Mouse (Mus musculus): ENCODE measurements at regions not wholly inside any gene's neighbourhood (a gene's known extent, or its start where the extent isn't known, plus 50 kb on each side); places are given as distances from the start of the nearest gene placed in this dataset.

GRCm38 (mm10) chr12:58139121-58139520, 72.5 kb upstream of the Sstr1 start:
- no peak for DNase-seq (ENCODE audit: extremely low read depth)
- H3K4me3 ChIP-seq (replicated peaks in 1 of 3; ENCODE audit: low read depth in 2 of 3, low read length in 2 of 3, poor library complexity in 1 of 3), result no peak overlapping the region
- H3K79me2 ChIP-seq (replicated peaks; ENCODE audit: control insufficient read depth, extremely low read depth, insufficient read depth, poor library complexity, severe bottlenecking), result no peaks in the 10 kb centered on the region
- H3K27ac ChIP-seq (ENCODE audit: insufficient read depth, low read depth), result no peak overlapping the region
- H3K9ac ChIP-seq (ENCODE audit: insufficient read depth, low read depth), result no peak overlapping the region
- in situ Hi-C loops (cut with MboI; ENCODE audit: low pct_ligation_motif_present, low pct_unique_long_range_greater_than_20kb, low sequenced_read_pairs) (no loop called here), dilution Hi-C loops (cut with MboI; ENCODE audit: extremely low pct_ligation_motif_present, extremely low pct_unique_long_range_greater_than_20kb, low sequenced_read_pairs) (no loop called here)
- no peaks in the 10 kb centered on the region for H3K27me3 ChIP-seq (replicated peaks)
- no peak overlapping the region for H3K4me2 ChIP-seq (ENCODE audit: insufficient read depth, low read depth, poor library complexity, severe bottlenecking)
- TF ChIP-seq NRF1 (IDR thresholded peaks at IDR 0.05; ENCODE audit: low read depth, low read length), result no peak
- TF ChIP-seq NELFE (IDR thresholded peaks at IDR 0.05; ENCODE audit: low read depth, low read length), result no peak
- no peak for TF ChIP-seq ETS1 (conservative IDR thresholded peaks at IDR 0.05; ENCODE audit: low read depth, low read length)
- TF ChIP-seq MAX (IDR thresholded peaks at IDR 0.05; ENCODE audit: low read length), result no peak
- no peak for TF ChIP-seq MAFK (IDR thresholded peaks at IDR 0.05; ENCODE audit: insufficient replicate concordance, low read length)
- TF ChIP-seq POLR2AphosphoS2 (IDR thresholded peaks at IDR 0.05; ENCODE audit: low read depth, low read length), result no peak
- no peak for TF ChIP-seq MAZ (IDR thresholded peaks at IDR 0.05; ENCODE audit: low read depth, low read length)
- no peak for TF ChIP-seq RCOR1 (conservative IDR thresholded peaks at IDR 0.05; ENCODE audit: low read depth, low read length)
- no peak for TF ChIP-seq SMC3 (IDR thresholded peaks at IDR 0.05; ENCODE audit: low read depth, low read length)
- no peak for TF ChIP-seq ZC3H11A (IDR thresholded peaks at IDR 0.05; ENCODE audit: low read depth, low read length)
- no peak for TF ChIP-seq HCFC1 (IDR thresholded peaks at IDR 0.05; ENCODE audit: low read depth, low read length)
- TF ChIP-seq GABPA (IDR thresholded peaks at IDR 0.05; ENCODE audit: insufficient replicate concordance, low read depth, low read length), result no peak
- TF ChIP-seq ELF1 (IDR thresholded peaks at IDR 0.05; ENCODE audit: low read depth, low read length), result no peak
- TF ChIP-seq TBP (conservative IDR thresholded peaks at IDR 0.05; ENCODE audit: low read depth, low read length), result no peak
- no peak for TF ChIP-seq MEF2A (IDR thresholded peaks at IDR 0.05; ENCODE audit: borderline replicate concordance, low read depth, low read length)
- no peak for TF ChIP-seq PAX5 (IDR thresholded peaks at IDR 0.05; ENCODE audit: low read length)
- TF ChIP-seq ZMIZ1 (IDR thresholded peaks at IDR 0.05; ENCODE audit: low read depth, low read length), result no peak
- H3K9me3 ChIP-seq (replicated peaks; ENCODE audit: low read length), result no peaks in the 10 kb centered on the region
- no peaks in the 10 kb centered on the region for H3K4me1 ChIP-seq (ENCODE audit: control insufficient read depth in 1 of 2, insufficient read depth in 2 of 2)
- H3K36me3 ChIP-seq (replicated peaks in 1 of 2; ENCODE audit: control insufficient read depth in 1 of 2, insufficient read depth in 1 of 2, low read length in 1 of 2), result no peaks in the 10 kb centered on the region

GRCm38 (mm10) chr12:58151883-58152282, 59.7 kb upstream of the Sstr1 start:
- dilution Hi-C loops (cut with MboI; ENCODE audit: extremely low pct_ligation_motif_present, extremely low pct_unique_long_range_greater_than_20kb, low sequenced_read_pairs), result no loop called here

More at GRCm38 (mm10) chr12:58151883-58152282, 59.7 kb upstream of the Sstr1 start:
- Histone ChIP-seq H3K9me3 (replicated peaks; ENCODE audit: low read length) (no peaks in the 10 kb centered on the region), H3K27me3 (replicated peaks) (no peaks in the 10 kb centered on the region), H3K79me2 (replicated peaks; ENCODE audit: control insufficient read depth, extremely low read depth, insufficient read depth, poor library complexity, severe bottlenecking) (no peaks in the 10 kb centered on the region), H3K36me3 (replicated peaks in 1 of 2; ENCODE audit: control insufficient read depth in 1 of 2, insufficient read depth in 1 of 2, low read length in 1 of 2) (no peaks in the 10 kb centered on the region), H3K27ac (ENCODE audit: insufficient read depth, low read depth) (no peak overlapping the region), H3K4me1 (ENCODE audit: control insufficient read depth in 1 of 2, insufficient read depth in 2 of 2) (no peaks in the 10 kb centered on the region), H3K9ac (ENCODE audit: insufficient read depth, low read depth) (no peak overlapping the region), H3K4me2 (ENCODE audit: insufficient read depth, low read depth, poor library complexity, severe bottlenecking) (no peak overlapping the region), H3K4me3 (replicated peaks in 1 of 3; ENCODE audit: low read depth in 2 of 3, low read length in 2 of 3, poor library complexity in 1 of 3) (no peak overlapping the region)
- no peak for DNase-seq (ENCODE audit: extremely low read depth)
- no peak for TF ChIP-seq IRF4 (IDR thresholded peaks at IDR 0.05; ENCODE audit: low read depth, low read length)
- TF ChIP-seq MAZ (IDR thresholded peaks at IDR 0.05; ENCODE audit: low read depth, low read length), result no peak
- no peak for TF ChIP-seq CHD1 (IDR thresholded peaks at IDR 0.05; ENCODE audit: low read depth, low read length)
- no peak for TF ChIP-seq ELF1 (IDR thresholded peaks at IDR 0.05; ENCODE audit: low read depth, low read length)
- in situ Hi-C loops (cut with MboI; ENCODE audit: low pct_ligation_motif_present, low pct_unique_long_range_greater_than_20kb, low sequenced_read_pairs), result no loop called here
